Mouse (Mus musculus) heart, embryonic 15.5 days (tissue): Measurements from ENCODE around the gene Ptprk. TPM values are rescaled to one million over a fixed set of nuclear protein-coding genes. Genes with fewer than 3 reads are reported as not detected.

Experiments used
- ATAC-seq: fragments of 200-750 bp; cut with Nextera tagmentation; replicated peaks from 2 replicates; pipeline ENCODE4 v1.8.0; 2017; ENCODE audit warnings: low read depth, moderate TSS enrichment; ENCODE audit not compliant: insufficient number of reproducible peaks, insufficient read depth, low FRiP score
- H3K27ac ChIP-seq: fragments of 300-500 bp; sonication (generic); 2 replicates; pipeline ENCODE4 v1.5.1; 2015; ENCODE audit warnings: mild to moderate bottlenecking, inconsistent platforms
- H3K27me3 ChIP-seq: fragments of 300-500 bp; sonication (generic); 2 replicates; pipeline ENCODE4 v1.6.1; 2015; ENCODE audit warnings: inconsistent platforms
- H3K36me3 ChIP-seq: fragments of 300-500 bp; sonication (generic); 2 replicates; pipeline ENCODE4 v1.6.1; 2015; ENCODE audit warnings: mild to moderate bottlenecking, inconsistent platforms
- H3K4me1 ChIP-seq: fragments of 300-500 bp; sonication (generic); replicated peaks from 2 replicates; pipeline ENCODE4 v1.6.1; 2015; ENCODE audit warnings: inconsistent platforms
- H3K4me2 ChIP-seq: fragments of 300-500 bp; sonication (generic); 2 replicates; pipeline ENCODE4 v1.6.1; 2015; ENCODE audit warnings: inconsistent platforms, mild to moderate bottlenecking, moderate library complexity
- H3K4me3 ChIP-seq: fragments of 300-500 bp; sonication (generic); 2 replicates; pipeline ENCODE4 v1.5.1; 2015; ENCODE audit warnings: mild to moderate bottlenecking, inconsistent platforms
- H3K9ac ChIP-seq: fragments of 300-500 bp; sonication (generic); 2 replicates; pipeline ENCODE4 v1.6.1; 2015; ENCODE audit warnings: mild to moderate bottlenecking, inconsistent platforms
- H3K9me3 ChIP-seq: fragments of 300-500 bp; sonication (generic); replicated peaks from 2 replicates; pipeline ENCODE4 v1.6.1; 2016; ENCODE audit warnings: inconsistent platforms
- WGBS: fragments of 180-500 bp; shearing (Covaris S2); methylation state at CpG from one replicate; pipeline ENCODE4 v1.1.7; 2015; ENCODE audit warnings: mixed read lengths; 5-methylcytosine and 5-hydroxymethylcytosine counted together
- microRNA-seq: library from miRNA; unstranded; fragments of <30 nt; microRNA quantifications from one replicate; pipeline ENCODE4, GENCODE M21; 2016
- polyA plus RNA-seq: library from polyadenylated mRNA; unstranded; fragments of >200 nt; fragmentation: Nextera tagmentation; extraction: Ambion mirVana; gene quantifications from 2 replicates; pipeline ENCODE4 v1.2.1, GENCODE M21; 2015

The Ptprk gene
- polyA plus RNA-seq, 1 experiment from 2014 or later, result 37.3 TPM

GRCm38 (mm10) chr10:28618002-28618401 lies 543.4 kb downstream of the Ptprk start:
- Histone ChIP-seq H3K9ac (no peak overlapping the region), H3K9me3 (no peaks in the 10 kb centered on the region), H3K27ac (no peak overlapping the region), H3K4me3 (no peak overlapping the region), H3K4me2 (no peak overlapping the region), H3K36me3 (no peaks in the 10 kb centered on the region), H3K27me3 (no peaks in the 10 kb centered on the region), H3K4me1 (no peaks in the 10 kb centered on the region)
- 71% methylated on average over 2 of the region's 2 CpGs for WGBS
- no peak for ATAC-seq

- no peaks in the 10 kb centered on the region for H3K9me3 ChIP-seq
- H3K4me2 ChIP-seq, result no peak overlapping the region
- no peaks in the 10 kb centered on the region for H3K27me3 ChIP-seq
- H3K9ac ChIP-seq, result no peak overlapping the region
- no peaks in the 10 kb centered on the region for H3K36me3 ChIP-seq
- H3K4me1 ChIP-seq, result no peaks in the 10 kb centered on the region
- no peak for ATAC-seq
- 81% methylated on average over 1 of the region's 1 CpGs for whole genome bisulfite sequencing
- H3K27ac ChIP-seq, result no peak overlapping the region
- H3K4me3 ChIP-seq, result no peak overlapping the region
These were observed 544.8 kb downstream of the Ptprk start for GRCm38 (mm10) chr10:28619415-28619814.

- Histone ChIP-seq H3K4me1 (no peaks in the 10 kb centered on the region), H3K27ac (no peak overlapping the region), H3K4me3 (no peak overlapping the region), H3K4me2 (no peak overlapping the region), H3K9ac (no peak overlapping the region), H3K36me3 (no peaks in the 10 kb centered on the region), H3K27me3 (no peaks in the 10 kb centered on the region), H3K9me3 (no peaks in the 10 kb centered on the region)
- ATAC-seq, result no peak
These were observed 561.5 kb downstream of the Ptprk start for GRCm38 (mm10) chr10:28636096-28636495.

GRCm38 (mm10) chr10:28641887-28642286 lies 567.3 kb downstream of the Ptprk start:
- no peak for ATAC-seq

More at GRCm38 (mm10) chr10:28641887-28642286, 567.3 kb downstream of the Ptprk start:
- Histone ChIP-seq H3K36me3 (no peaks in the 10 kb centered on the region), H3K9ac (no peak overlapping the region), H3K27me3 (no peaks in the 10 kb centered on the region), H3K4me3 (no peak overlapping the region), H3K27ac (no peak overlapping the region), H3K9me3 (no peaks in the 10 kb centered on the region), H3K4me1 (no peaks in the 10 kb centered on the region), H3K4me2 (no peak overlapping the region)
- WGBS, result 88% methylated on average over 2 of the region's 2 CpGs

Small RNA genes within 50 kb of the gene (microRNA-seq; reads per million reads assigned to microRNA genes)
- not detected for gene Gm22370
